Mouse (Mus musculus): ENCODE data around the gene Hapln4. TPM values are rescaled to one million over a fixed set of nuclear protein-coding genes. Genes with fewer than 3 reads are reported as not detected.
A peak's percentile ranks its signal among the peaks of the same experiment; 100 is the strongest.

Hapln4 gene
- total RNA-seq, 2 experiments from 2014 or later = 0.08 TPM; not detected in 1

DNA sequence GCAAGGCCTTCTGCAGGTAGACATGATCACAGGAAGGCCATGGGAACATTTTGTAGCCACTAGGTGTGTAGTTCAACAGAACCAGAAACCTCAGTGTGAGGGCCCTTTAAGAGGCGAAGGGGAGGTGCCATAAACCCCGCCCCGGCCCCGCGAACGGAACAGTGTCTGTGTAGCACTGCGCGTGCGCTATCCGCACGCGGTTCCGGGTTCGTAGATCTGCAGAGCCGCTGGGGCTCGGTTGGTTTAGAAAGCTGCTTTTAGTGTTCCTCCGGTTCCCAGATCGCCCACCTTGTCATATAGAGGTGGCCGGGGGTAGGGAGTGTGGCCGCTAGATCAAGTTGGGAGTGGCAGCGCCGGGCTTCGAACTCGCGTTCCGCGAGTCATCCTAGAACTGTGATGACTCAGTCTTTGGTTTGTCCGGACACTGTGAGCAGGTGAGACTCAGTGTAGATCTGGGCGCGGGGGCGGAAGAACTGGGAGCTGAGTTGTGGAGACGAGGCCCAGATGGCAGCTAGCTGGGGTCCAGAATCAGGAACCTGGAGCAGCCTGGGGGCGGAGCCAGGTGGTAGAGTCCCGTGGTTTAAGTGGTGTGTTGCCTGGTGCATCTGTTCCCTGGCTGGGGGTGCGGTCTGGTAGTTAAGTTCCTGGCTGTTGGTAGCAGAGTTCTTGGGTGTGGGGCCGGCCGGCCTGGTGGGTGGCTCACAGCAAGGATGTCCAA, 48.1 kb downstream of the Hapln4 start, which contains the start of gene Nr2c2ap:
Nr2c2ap (plus strand) TSS at position 168 of the 718 bp plus-strand sequence.
- peak within 1 kb of the TSS; percentile 90 for H3K27ac ChIP-seq
- intact Hi-C loops (cut with DNase I) = no loop called here
- peak within 1 kb of the TSS; percentile 88 for H3K4me3 ChIP-seq

DNA sequence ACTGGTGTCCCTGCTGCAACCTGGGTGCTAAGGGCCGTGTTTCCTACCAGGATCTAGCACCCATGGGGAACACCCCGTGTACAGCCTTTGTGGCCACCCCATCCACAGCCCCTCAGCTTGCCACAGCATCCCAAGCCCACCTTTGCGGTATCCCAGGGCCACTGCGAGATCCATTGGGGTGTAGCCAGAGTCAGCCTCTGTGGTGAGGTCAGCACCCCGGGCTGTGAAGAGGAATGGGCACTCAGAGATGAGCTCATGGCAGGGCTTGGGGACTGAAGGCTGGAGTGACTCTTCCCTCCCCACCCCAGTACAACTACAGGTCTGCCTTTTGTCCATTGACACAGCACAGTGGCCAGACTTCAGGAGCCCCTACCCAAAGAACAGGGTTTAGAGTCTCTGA, 50.8 kb downstream of the Hapln4 start:
- no peak overlapping the region for H3K27ac ChIP-seq
- intact Hi-C loops (cut with DNase I) = no loop called here

More for the DNA sequence above, 48.1 kb downstream of the Hapln4 start, which contains the start of gene Nr2c2ap:
- DNase-seq = peak; percentile 90
- peak; percentile 19; the same call in 1 of the 2 replicates for TF ChIP-seq CTCF (IDR thresholded peaks at IDR 0.05)

GRCm38 (mm10) chr8:70134931-70135330, 51.7 kb downstream of the Hapln4 start:
- intact Hi-C loops (cut with DNase I) = no loop called here
- no peak for TF ChIP-seq CTCF (IDR thresholded peaks at IDR 0.05)
- DNase-seq = no peak
- Histone ChIP-seq H3K27ac (no peak overlapping the region), H3K4me3 (no peak overlapping the region)

More for the DNA sequence above, 50.8 kb downstream of the Hapln4 start:
- TF ChIP-seq CTCF (IDR thresholded peaks at IDR 0.05) = no peak
- H3K4me3 ChIP-seq = no peak overlapping the region
- no peak for DNase-seq

- TF ChIP-seq CTCF (IDR thresholded peaks at IDR 0.05) = no peak
- intact Hi-C loops (cut with DNase I) = no loop called here
- no peak for DNase-seq
- H3K27ac ChIP-seq = no peak overlapping the region
- no peak overlapping the region for H3K4me3 ChIP-seq
Observed at GRCm38 (mm10) chr8:70136591-70136990, 53.3 kb downstream of the Hapln4 start.

- TF ChIP-seq CTCF (IDR thresholded peaks at IDR 0.05) = no peak
- DNase-seq = no peak
- Histone ChIP-seq H3K27ac (peak overlapping the region; percentile 94), H3K4me3 (peak overlapping the region; percentile 94)
- intact Hi-C loops (cut with DNase I) = loop anchor here (2.0 kb wide), 1 partner anchor 35 kb away; the partner anchor contains the start of gene Tmem161a
Observed at GRCm38 (mm10) chr8:70137890-70138289, 54.6 kb downstream of the Hapln4 start.

DNA sequence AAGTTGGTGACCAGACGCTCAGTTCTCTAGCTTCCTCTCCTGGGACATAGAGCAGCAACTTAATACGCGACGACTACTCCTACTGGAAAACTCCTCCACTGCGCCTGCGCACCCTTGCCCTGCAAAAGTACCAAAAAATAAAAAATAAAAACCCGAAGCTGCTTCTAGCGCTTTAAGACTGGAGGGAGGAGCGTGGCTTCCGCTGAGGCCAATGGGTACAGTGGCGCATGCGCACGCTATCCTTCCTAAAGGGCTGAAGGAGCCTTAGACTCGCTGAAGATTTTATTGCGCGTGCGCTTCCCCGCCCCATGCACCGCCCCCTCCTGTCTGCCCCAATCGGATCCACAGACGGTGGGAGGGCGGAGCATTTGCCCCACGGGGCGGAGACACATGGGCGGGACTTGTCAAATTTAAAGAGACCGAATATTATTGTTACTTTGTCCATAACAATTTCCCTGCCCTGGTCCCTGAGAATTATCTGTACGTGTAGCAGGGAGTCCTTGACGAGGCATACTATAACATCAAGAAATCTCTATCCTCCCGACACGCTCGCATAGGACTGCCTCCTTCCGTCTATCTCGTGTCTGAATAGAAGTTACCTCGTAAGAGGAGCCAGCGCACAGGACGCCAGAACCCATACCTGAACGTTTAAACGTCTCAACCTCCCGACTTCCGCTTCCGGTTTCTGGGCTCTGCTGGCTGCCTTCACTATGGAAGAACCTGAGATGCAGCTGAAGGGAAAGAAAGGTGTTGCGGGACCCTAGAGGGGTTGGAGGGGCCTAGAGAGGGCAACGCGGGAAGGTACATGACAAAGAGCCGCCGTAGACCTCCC, 56.0 kb downstream of the Hapln4 start, which contains the start of the genes Rfxank, Borcs8 and Mef2b:
Rfxank (minus strand) TSS at position 129 of the 832 bp plus-strand sequence.
Borcs8 (plus strand) TSS at position 474 of the 832 bp plus-strand sequence.
Mef2b (plus strand) TSS at position 686 of the 832 bp plus-strand sequence.
- TF ChIP-seq CTCF (IDR thresholded peaks at IDR 0.05) = no peak
- intact Hi-C loops (cut with DNase I) = loop anchor here (2.0 kb wide), 1 partner anchor 34 kb away; the partner anchor contains the start of gene Tmem161a
- DNase-seq = peak; percentile 100
- Histone ChIP-seq H3K27ac (peak within 1 kb of the TSS; percentile 94), H3K4me3 (peak within 1 kb of the TSS; percentile 94)

DNA sequence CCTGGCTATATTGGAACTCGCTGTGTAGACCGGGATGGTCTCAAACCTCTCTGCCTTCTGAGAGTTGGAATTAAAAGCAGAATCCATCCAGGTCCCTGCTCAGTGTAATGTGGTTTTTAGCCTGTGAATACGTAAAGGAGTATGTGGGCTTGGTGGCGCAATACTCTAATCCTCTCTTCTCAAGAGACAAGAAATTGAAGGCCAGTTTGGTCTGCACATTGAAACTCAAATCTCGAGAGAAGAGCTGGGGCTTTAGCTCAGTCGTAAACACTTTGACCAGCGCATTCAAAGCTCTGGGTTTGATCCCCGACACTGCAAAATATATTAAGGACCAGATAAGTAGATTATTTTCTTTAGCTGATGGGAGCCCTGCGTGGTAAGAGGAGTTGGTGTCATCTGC, 56.7 kb downstream of the Hapln4 start:
- H3K4me3 ChIP-seq = peak overlapping the region; percentile 94
- H3K27ac ChIP-seq = peak overlapping the region; percentile 94
- no peak for DNase-seq
- no peak for TF ChIP-seq CTCF (IDR thresholded peaks at IDR 0.05)
- intact Hi-C loops (cut with DNase I) = loop anchor here (2.0 kb wide), 1 partner anchor 33 kb away; the partner anchor contains the start of gene Tmem161a

Small RNAs within 50 kb of the gene (microRNA-seq; reads per million reads assigned to microRNA genes)
- not detected for gene Mir7066

Other genes with a start within 250 kb of the Hapln4 start
- gene Cilp2, start 195.8 kb upstream of the Hapln4 start, total RNA-seq (2021) = 10 to 100 TPM in 1 of 2 experiments, 1 to 10 TPM in 1; 3.5 to 18.9 TPM
- not detected for gene Tssk6, start 181.3 kb upstream of the Hapln4 start, total RNA-seq (2021)
- gene Ndufa13, start 180.9 kb upstream of the Hapln4 start, total RNA-seq (2021) = 100 to 1,000 TPM; 312 to 399 TPM
- gene Yjefn3, start 180.7 kb upstream of the Hapln4 start, total RNA-seq (2021) = 10 to 100 TPM in 1 of 2 experiments, 1 to 10 TPM in 1; 9.5 to 14.5 TPM
- 10 to 100 TPM; 26.5 to 32.6 TPM for gene Gatad2a, start 87.1 kb upstream of the Hapln4 start, total RNA-seq (2021)
- 10 to 100 TPM; 24.8 to 31.0 TPM for gene Mau2, start 40.7 kb upstream of the Hapln4 start, total RNA-seq (2021)
- 10 to 100 TPM; 16.8 to 21.0 TPM for gene Sugp1, start 40.6 kb upstream of the Hapln4 start, total RNA-seq (2021)
- gene Tm6sf2, start 10.5 kb upstream of the Hapln4 start, total RNA-seq (2021) = 1 to 10 TPM in 1 of 2 experiments, under 1 TPM in 1; 0.33 to 1.0 TPM
- gene Ncan, start 37.4 kb downstream of the Hapln4 start, total RNA-seq (2021) = not detected
- 1 to 10 TPM; 4.3 to 6.5 TPM for gene Nr2c2ap, start 47.9 kb downstream of the Hapln4 start, total RNA-seq (2021)
- gene Rfxank, start 55.7 kb downstream of the Hapln4 start, total RNA-seq (2021) = 10 to 100 TPM in 1 of 2 experiments, 1 to 10 TPM in 1; 7.5 to 10.7 TPM
- gene Borcs8, start 56.0 kb downstream of the Hapln4 start, total RNA-seq (2021) = 10 to 100 TPM; 11.6 to 14.8 TPM
- gene Mef2b, start 56.3 kb downstream of the Hapln4 start, total RNA-seq (2021) = under 1 TPM; 0.31 to 0.56 TPM
- 10 to 100 TPM; 81.1 to 86.2 TPM for gene Tmem161a, start 88.9 kb downstream of the Hapln4 start, total RNA-seq (2021)
- gene Slc25a42, start 128.8 kb downstream of the Hapln4 start, total RNA-seq (2021) = 10 to 100 TPM; 27.5 to 33.3 TPM
- gene Sugp2, start 150.8 kb downstream of the Hapln4 start, total RNA-seq (2021) = 10 to 100 TPM; 41.8 to 50.7 TPM
- 1 to 10 TPM; 7.6 to 9.7 TPM for gene Armc6, start 151.0 kb downstream of the Hapln4 start, total RNA-seq (2021)
- 1 to 10 TPM; 3.8 to 4.3 TPM for gene Homer3, start 199.4 kb downstream of the Hapln4 start, total RNA-seq (2021)
- 10 to 100 TPM; 29.9 to 30.0 TPM for gene Ddx49, start 219.0 kb downstream of the Hapln4 start, total RNA-seq (2021)
- 100 to 1,000 TPM; 118 to 128 TPM for gene Cope, start 219.1 kb downstream of the Hapln4 start, total RNA-seq (2021)
- 10 to 100 TPM; 14.0 to 23.3 TPM for gene Cers1, start 232.3 kb downstream of the Hapln4 start, total RNA-seq (2021)
- 1 to 10 TPM in 1 of 2 experiments, not detected in 1; 1.0 TPM for gene Gdf1, start 246.4 kb downstream of the Hapln4 start, total RNA-seq (2021)

All from gastrocnemius, adult 2 months (tissue).